Mouse (Mus musculus) hindbrain, embryonic 10.5 days (tissue): ENCODE measurements around the gene Itga6. TPM values are rescaled to one million over a fixed set of nuclear protein-coding genes. Genes with fewer than 3 reads are reported as not detected.
"Not testable (repeated sequence)": the region's sequence is repeated elsewhere in the genome, so short reads cannot be mapped to it uniquely, and the experiment has no call there.

Experiments
- DNase-seq: peaks from one replicate; pipeline ENCODE4 v3.0.0-alpha.2; 2017; ENCODE audit warnings: low spot score
- H3K27ac ChIP-seq: fragments of 300-500 bp; sonication (generic); 2 replicates; pipeline ENCODE4 v1.5.1; 2016; ENCODE audit warnings: mild to moderate bottlenecking, moderate library complexity
- H3K27me3 ChIP-seq: fragments of 300-500 bp; sonication (generic); 2 replicates; pipeline ENCODE4 v1.6.1; 2016; ENCODE audit warnings: mild to moderate bottlenecking; ENCODE audit not compliant: poor library complexity, insufficient read depth, severe bottlenecking
- H3K36me3 ChIP-seq: fragments of 300-500 bp; sonication (generic); 2 replicates; pipeline ENCODE4 v1.6.1; 2016; ENCODE audit warnings: mild to moderate bottlenecking, moderate library complexity
- H3K4me1 ChIP-seq: fragments of 300-500 bp; sonication (generic); replicated peaks from 2 replicates; pipeline ENCODE4 v1.6.1; 2016; ENCODE audit warnings: mild to moderate bottlenecking
- H3K4me3 ChIP-seq: fragments of 300-500 bp; sonication (generic); 2 replicates; pipeline ENCODE4 v1.5.1; 2016; ENCODE audit warnings: mild to moderate bottlenecking, moderate library complexity
- H3K9me3 ChIP-seq: fragments of 300-500 bp; sonication (generic); 2 replicates; pipeline ENCODE4 v1.6.1; 2016; ENCODE audit warnings: mild to moderate bottlenecking, moderate library complexity
- WGBS: fragments of 180-500 bp; shearing (Covaris S2); methylation state at CpG from one replicate; pipeline ENCODE4 v1.1.7; 2016; 5-methylcytosine and 5-hydroxymethylcytosine counted together
- polyA plus RNA-seq: library from polyadenylated mRNA; unstranded; fragments of >200 nt; fragmentation: Nextera tagmentation; extraction: Ambion mirVana; gene quantifications from 2 replicates; pipeline ENCODE4 v1.2.1, GENCODE M21; 2016

Itga6 gene
- polyA plus RNA-seq, 1 experiment from 2014 or later, result 19.5 TPM

- H3K36me3 ChIP-seq, result peaks cover 5% of the 10 kb centered on the region; the same call in 1 of the 2 replicates
These were observed 78.7 kb downstream of the Itga6 start for GRCm38 (mm10) chr2:71824146-71824545.

GRCm38 (mm10) chr2:71827711-71828110 is 82.3 kb downstream of the Itga6 start:
- Histone ChIP-seq H3K27me3 (no peaks in the 10 kb centered on the region), H3K4me3 (no peak overlapping the region), H3K9me3 (no peaks in the 10 kb centered on the region), H3K27ac (no peak overlapping the region), H3K4me1 (peaks cover 12% of the 10 kb centered on the region; the same call in 1 of the 2 replicates), H3K36me3 (peaks cover 5% of the 10 kb centered on the region; the same call in 1 of the 2 replicates)
- 82% methylated on average over 13 of the region's 13 CpGs for WGBS
- no peak for DNase-seq

More at GRCm38 (mm10) chr2:71824146-71824545, 78.7 kb downstream of the Itga6 start:
- Histone ChIP-seq H3K27ac (no peak overlapping the region), H3K9me3 (no peaks in the 10 kb centered on the region), H3K4me1 (peaks cover 12% of the 10 kb centered on the region; the same call in 1 of the 2 replicates), H3K4me3 (no peak overlapping the region), H3K27me3 (no peaks in the 10 kb centered on the region)
- WGBS, result 57% methylated on average over 13 of the region's 13 CpGs
- no peak for DNase-seq

DNA sequence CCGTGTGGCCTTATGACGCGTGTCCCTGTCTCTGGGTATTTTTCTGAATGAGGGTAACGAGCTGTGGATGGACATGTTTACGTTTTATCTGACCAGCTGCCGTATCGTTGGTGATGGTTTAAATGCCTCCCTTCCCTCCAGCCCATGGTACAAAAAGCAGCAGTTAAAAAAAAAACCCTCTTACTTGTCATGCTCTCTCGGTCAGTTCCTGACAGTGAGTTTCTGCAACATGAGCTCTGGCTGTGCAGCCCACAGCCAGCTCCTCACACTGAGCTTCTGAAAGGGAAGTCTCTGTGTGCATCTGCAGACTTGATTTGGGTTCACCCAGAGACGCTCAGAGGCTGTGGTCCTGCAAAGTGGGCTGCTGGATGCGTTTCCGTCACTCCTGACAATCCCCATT is 83.5 kb downstream of the Itga6 start:
- Histone ChIP-seq H3K36me3 (peaks cover 5% of the 10 kb centered on the region), H3K27me3 (no peaks in the 10 kb centered on the region), H3K4me3 (no peak overlapping the region), H3K9me3 (no peaks in the 10 kb centered on the region), H3K27ac (no peak overlapping the region), H3K4me1 (peaks cover 9% of the 10 kb centered on the region; the same call in 1 of the 2 replicates)
- no peak for DNase-seq
- 58% methylated on average over 11 of the region's 11 CpGs for WGBS

DNA sequence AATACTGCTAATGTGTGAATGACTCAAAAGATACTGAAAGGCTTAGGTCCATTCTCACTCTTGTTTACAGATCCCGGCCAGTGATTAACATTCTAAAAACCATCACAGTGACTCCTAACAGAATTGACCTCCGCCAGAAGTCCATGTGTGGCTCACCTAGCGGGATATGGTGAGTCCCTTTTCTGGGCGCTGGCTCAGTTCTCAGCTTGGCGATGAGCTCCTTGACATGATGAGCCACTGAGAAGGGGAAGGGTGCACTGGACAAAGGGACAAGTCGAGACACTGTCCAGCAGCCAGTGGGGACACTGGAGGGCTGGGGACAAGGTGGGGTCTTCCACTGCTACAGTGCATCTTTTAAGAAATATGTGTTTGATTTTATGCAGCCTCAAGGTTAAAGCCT is 88.2 kb downstream of the Itga6 start:
- no peaks in the 10 kb centered on the region for H3K27me3 ChIP-seq
- no peak for DNase-seq
- no peak overlapping the region for H3K4me3 ChIP-seq
- no peaks in the 10 kb centered on the region for H3K9me3 ChIP-seq
- no peak overlapping the region for H3K27ac ChIP-seq
- H3K4me1 ChIP-seq, result no peaks in the 10 kb centered on the region
- WGBS, result 87% methylated on average over 6 of the region's 6 CpGs
- H3K36me3 ChIP-seq, result peaks cover 4% of the 10 kb centered on the region

- H3K4me1 ChIP-seq, result no peaks in the 10 kb centered on the region
- no peaks in the 10 kb centered on the region for H3K9me3 ChIP-seq
- no peak overlapping the region for H3K27ac ChIP-seq
- H3K36me3 ChIP-seq, result peaks cover 5% of the 10 kb centered on the region
- DNase-seq, result no peak
- no peak overlapping the region for H3K4me3 ChIP-seq
- no peaks in the 10 kb centered on the region for H3K27me3 ChIP-seq
- 79% methylated on average over 7 of the region's 7 CpGs for WGBS
These were observed 89.0 kb downstream of the Itga6 start for GRCm38 (mm10) chr2:71834371-71834770.

DNA sequence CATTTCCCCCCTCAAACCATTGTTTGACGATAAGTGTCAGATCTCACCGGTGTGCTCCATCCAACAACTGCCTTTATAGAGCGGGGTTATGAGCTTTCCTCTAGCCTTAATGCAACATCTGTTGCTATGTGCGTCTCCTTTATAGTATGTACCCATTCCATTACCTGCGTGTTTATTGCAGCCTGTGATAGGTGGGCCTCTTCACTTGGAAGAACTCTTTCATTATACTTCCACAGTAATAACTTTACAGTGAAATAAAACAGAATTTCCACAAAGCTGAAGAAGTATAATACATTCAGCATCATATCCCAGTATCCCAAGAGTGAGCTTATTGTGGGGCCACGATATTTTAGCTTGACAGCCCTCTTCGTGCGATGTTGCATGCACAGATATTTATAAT is 90.1 kb downstream of the Itga6 start:
- Histone ChIP-seq H3K4me1 (no peaks in the 10 kb centered on the region), H3K27ac (no peak overlapping the region), H3K27me3 (no peaks in the 10 kb centered on the region), H3K4me3 (no peak overlapping the region), H3K9me3 (no peaks in the 10 kb centered on the region), H3K36me3 (peaks cover 10% of the 10 kb centered on the region)
- no peak for DNase-seq
- 89% methylated on average over 8 of the region's 8 CpGs for WGBS

- H3K36me3 ChIP-seq, result peaks cover 15% of the 10 kb centered on the region
- no peak overlapping the region for H3K4me3 ChIP-seq
- WGBS, result 93% methylated on average over 4 of the region's 4 CpGs
- H3K4me1 ChIP-seq, result no peaks in the 10 kb centered on the region
- H3K27me3 ChIP-seq, result no peaks in the 10 kb centered on the region
- DNase-seq, result no peak
- no peak overlapping the region for H3K27ac ChIP-seq
- H3K9me3 ChIP-seq, result no peaks in the 10 kb centered on the region
These were observed 90.8 kb downstream of the Itga6 start for GRCm38 (mm10) chr2:71836232-71836631.

- H3K36me3 ChIP-seq, result peaks cover 17% of the 10 kb centered on the region
These were observed 91.8 kb downstream of the Itga6 start for GRCm38 (mm10) chr2:71837261-71837660.

DNA sequence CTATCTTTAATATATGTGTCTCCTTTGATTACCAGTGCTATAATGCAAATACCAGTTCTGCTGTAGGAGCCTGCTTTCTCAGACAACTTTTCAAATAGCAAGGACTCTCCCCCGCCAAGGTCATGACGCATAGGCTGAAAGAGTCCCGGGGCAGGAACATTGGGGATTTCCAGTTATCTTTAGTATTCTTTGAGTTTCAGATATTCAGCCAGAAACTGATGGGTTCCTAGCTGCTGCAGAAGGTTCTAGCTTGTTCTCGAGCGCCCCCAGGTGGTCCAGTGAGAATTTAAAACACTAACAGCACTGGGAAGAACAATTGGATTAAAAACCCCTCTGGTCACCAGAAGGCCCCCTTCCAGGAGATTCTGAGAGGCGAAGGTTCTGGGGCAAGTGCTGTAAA is 92.4 kb downstream of the Itga6 start:
- no peak overlapping the region for H3K27ac ChIP-seq
- WGBS, result 41% methylated on average over 6 of the region's 6 CpGs
- peak; percentile 72 for DNase-seq
- no peaks in the 10 kb centered on the region for H3K27me3 ChIP-seq
- no peaks in the 10 kb centered on the region for H3K9me3 ChIP-seq
- peaks cover 22% of the 10 kb centered on the region for H3K36me3 ChIP-seq
- H3K4me1 ChIP-seq, result no peaks in the 10 kb centered on the region
- H3K4me3 ChIP-seq, result no peak overlapping the region

More at GRCm38 (mm10) chr2:71837261-71837660, 91.8 kb downstream of the Itga6 start:
- no peaks in the 10 kb centered on the region for H3K27me3 ChIP-seq
- DNase-seq, result no peak
- H3K27ac ChIP-seq, result no peak overlapping the region
- H3K9me3 ChIP-seq, result no peaks in the 10 kb centered on the region
- H3K4me1 ChIP-seq, result no peaks in the 10 kb centered on the region
- WGBS, result 76% methylated on average over 4 of the region's 4 CpGs
- H3K4me3 ChIP-seq, result no peak overlapping the region

- peaks cover 49% of the 10 kb centered on the region for H3K36me3 ChIP-seq
- 91% methylated on average over 9 of the region's 9 CpGs for WGBS
These were observed 97.9 kb downstream of the Itga6 start for GRCm38 (mm10) chr2:71843316-71843715.

DNA sequence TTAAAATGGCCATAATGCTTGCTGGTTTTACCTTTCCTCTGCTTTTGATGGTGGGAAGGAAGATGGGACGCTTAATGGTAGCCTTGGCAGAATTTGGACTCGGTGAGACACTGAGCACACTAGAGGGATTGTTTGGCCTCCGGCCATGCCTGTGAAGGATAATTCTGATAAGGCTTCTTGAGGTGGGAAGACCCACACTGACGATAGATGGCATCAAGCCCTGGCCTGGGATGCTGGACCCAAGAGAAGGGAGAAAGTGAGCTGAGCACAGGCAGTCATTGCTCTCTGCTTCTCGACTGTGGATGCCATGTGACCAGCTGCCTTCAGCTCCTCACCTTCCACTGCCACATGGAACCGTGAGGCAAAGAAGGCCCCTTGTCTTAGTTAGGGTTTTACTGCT is 99.5 kb downstream of the Itga6 start:
- Histone ChIP-seq H3K36me3 (peaks cover 50% of the 10 kb centered on the region), H3K4me1 (no peaks in the 10 kb centered on the region), H3K27me3 (no peaks in the 10 kb centered on the region), H3K4me3 (no peak overlapping the region), H3K27ac (no peak overlapping the region), H3K9me3 (no peaks in the 10 kb centered on the region)
- no peak for DNase-seq
- 93% methylated on average over 6 of the region's 6 CpGs for WGBS

More at GRCm38 (mm10) chr2:71843316-71843715, 97.9 kb downstream of the Itga6 start:
- Histone ChIP-seq H3K27me3 (no peaks in the 10 kb centered on the region), H3K4me3 (no peak overlapping the region), H3K4me1 (no peaks in the 10 kb centered on the region), H3K9me3 (no peaks in the 10 kb centered on the region), H3K27ac (no peak overlapping the region)
- no peak for DNase-seq

- peaks cover 18% of the 10 kb centered on the region for H3K36me3 ChIP-seq
- WGBS, result 3% methylated on average over 7 of the region's 8 CpGs
- H3K4me3 ChIP-seq, H3K4me1 ChIP-seq, DNase-seq, H3K27me3 ChIP-seq, H3K9me3 ChIP-seq, H3K27ac ChIP-seq: not testable (repeated sequence)
These were observed 106.7 kb downstream of the Itga6 start for GRCm38 (mm10) chr2:71852161-71852560.

DNA sequence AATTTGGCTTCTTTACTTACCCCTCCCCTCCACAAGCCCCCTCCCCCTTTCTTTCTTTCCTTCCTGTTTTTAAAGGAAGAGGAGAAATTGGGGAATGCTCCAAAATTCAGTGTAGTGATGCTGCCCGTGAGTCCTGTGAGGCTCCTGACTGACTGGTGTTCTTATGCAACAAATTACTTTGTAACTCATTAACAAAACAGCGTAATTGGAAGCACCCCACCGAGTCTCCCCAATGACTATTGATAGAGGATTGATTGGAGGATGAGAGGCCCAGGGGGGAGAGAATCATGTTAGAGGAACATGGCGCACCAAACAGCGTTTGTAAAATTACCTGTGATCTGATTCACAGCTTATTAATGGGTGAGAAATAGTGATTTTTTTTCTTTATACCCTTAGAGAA is 109.7 kb downstream of the Itga6 start:
- Histone ChIP-seq H3K27me3 (no peaks in the 10 kb centered on the region), H3K9me3 (no peaks in the 10 kb centered on the region), H3K27ac (no peak overlapping the region), H3K4me1 (no peaks in the 10 kb centered on the region), H3K4me3 (no peak overlapping the region), H3K36me3 (peaks cover 8% of the 10 kb centered on the region)
- DNase-seq, result no peak
- WGBS, result 75% methylated on average over 5 of the region's 5 CpGs
